Mouse (Mus musculus) liver, adult 2 months (tissue): Measurements from ENCODE around the gene Per1.

Experiments
- CTCF ChIP-seq: fragments of 200-500 bp; IDR thresholded peaks from 2 replicates; pipeline ENCODE4 v1.5.1; 2011; ENCODE audit warnings: low read depth, low read length, control low read depth
- POLR2A ChIP-seq: fragments of 200-500 bp; IDR thresholded peaks from 2 replicates; pipeline ENCODE4 v1.6.1; 2011; ENCODE audit warnings: low read length, control low read depth; ENCODE audit not compliant: insufficient read depth; ENCODE audit errors: extremely low read depth

DNA sequence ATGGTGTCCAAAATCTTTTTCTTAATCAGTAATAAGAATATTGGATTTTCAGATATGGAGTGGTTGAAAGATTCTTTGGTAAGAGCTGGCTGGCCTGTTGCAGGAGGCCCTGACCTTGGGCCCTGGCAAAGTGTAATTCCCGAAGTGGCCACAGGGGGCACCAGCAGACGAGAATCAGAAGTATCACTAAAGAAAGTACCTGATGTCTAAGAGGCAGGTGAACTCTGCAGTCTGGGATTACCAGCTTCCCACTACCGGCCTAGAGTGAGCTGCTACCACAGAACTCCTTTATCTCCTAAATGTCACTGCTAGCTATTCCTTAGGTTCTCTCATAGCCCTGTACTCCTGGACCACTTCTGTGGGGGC, 2.6 kb upstream of the Per1 start:
- TF ChIP-seq POLR2A (no peak), CTCF (peak; percentile 88)
